Mouse (Mus musculus): ENCODE data around the gene Polr2a.

Gene Polr2a

GRCm38 (mm10) chr11:69758478-69758970 is at the start of gene Polr2a:
TSS of gene Polr2a (minus strand) at chr11:69758637.
- in situ Hi-C loops (cut with MboI, MseI), result no loop called here

GRCm38 (mm10) chr11:69807641-69808040 is 49.2 kb upstream of the Polr2a start:
- in situ Hi-C loops (cut with MboI, MseI), result no loop called here

GRCm38 (mm10) chr11:69806378-69806777 is 47.9 kb upstream of the Polr2a start:
- in situ Hi-C loops (cut with MboI, MseI), result no loop called here

- in situ Hi-C loops (cut with MboI, MseI), result loop anchor here (5.0 kb wide), 1 partner anchor 38 kb away; the partner anchor contains the start of gene Zbtb4
Observed at GRCm38 (mm10) chr11:69804972-69805909, 46.8 kb upstream of the Polr2a start, which contains the start of gene Tmem102. TSS of gene Tmem102 (minus strand) at chr11:69805624.

- in situ Hi-C loops (cut with MboI, MseI), result loop anchor here (5.0 kb wide), 1 partner anchor 37 kb away; the partner anchor contains the start of gene Zbtb4
Observed at GRCm38 (mm10) chr11:69804652-69804940, 46.2 kb upstream of the Polr2a start.

GRCm38 (mm10) chr11:69803786-69804651 is 45.6 kb upstream of the Polr2a start:
- in situ Hi-C loops (cut with MboI, MseI), result loop anchor here (5.0 kb wide), 1 partner anchor 37 kb away; the partner anchor contains the start of gene Zbtb4

GRCm38 (mm10) chr11:69803328-69803727 is 44.9 kb upstream of the Polr2a start:
- in situ Hi-C loops (cut with MboI, MseI), result loop anchor here (5.0 kb wide), 1 partner anchor 36 kb away; the partner anchor contains the start of gene Zbtb4

GRCm38 (mm10) chr11:69802648-69803105 is 44.2 kb upstream of the Polr2a start:
- in situ Hi-C loops (cut with MboI, MseI), result loop anchor here (5.0 kb wide), 1 partner anchor 35 kb away; the partner anchor contains the start of gene Zbtb4

- in situ Hi-C loops (cut with MboI, MseI), result loop anchor here (5.0 kb wide), 1 partner anchor 34 kb away; the partner anchor contains the start of gene Zbtb4
Observed at GRCm38 (mm10) chr11:69801379-69801977, 43.0 kb upstream of the Polr2a start, which contains the start of gene Fgf11. TSS of gene Fgf11 (minus strand) at chr11:69801857.

- in situ Hi-C loops (cut with MboI, MseI), result loop anchor here (5.0 kb wide), 1 partner anchor 33 kb away; the partner anchor contains the start of gene Zbtb4
Observed at GRCm38 (mm10) chr11:69800392-69801197, 42.2 kb upstream of the Polr2a start.

- in situ Hi-C loops (cut with MboI, MseI), result loop anchor here (5.0 kb wide), 1 partner anchor 33 kb away; the partner anchor contains the start of gene Zbtb4
Observed at GRCm38 (mm10) chr11:69800138-69800391, 41.6 kb upstream of the Polr2a start.

GRCm38 (mm10) chr11:69799394-69800137 is 41.1 kb upstream of the Polr2a start:
- in situ Hi-C loops (cut with MboI, MseI), result loop anchor here (5.0 to 25.0 kb wide), 2 partner anchors 32 to 1612 kb away; partner anchors contain the start of gene Zbtb4

GRCm38 (mm10) chr11:69797924-69798323 is 39.5 kb upstream of the Polr2a start:
- in situ Hi-C loops (cut with MboI, MseI), result loop anchor here (25.0 kb wide), 1 partner anchor 1611 kb away; no protein-coding TSS in a partner anchor

GRCm38 (mm10) chr11:69795983-69796435 is 37.6 kb upstream of the Polr2a start:
- in situ Hi-C loops (cut with MboI, MseI), result loop anchor here (25.0 kb wide), 1 partner anchor 1609 kb away; no protein-coding TSS in a partner anchor

GRCm38 (mm10) chr11:69795168-69795982 is 36.9 kb upstream of the Polr2a start, which contains the start of gene Chrnb1:
TSS of gene Chrnb1 (minus strand) at chr11:69795943.
- in situ Hi-C loops (cut with MboI, MseI), result loop anchor here (25.0 kb wide), 1 partner anchor 1608 kb away; no protein-coding TSS in a partner anchor

GRCm38 (mm10) chr11:69793429-69793828 is 35.0 kb upstream of the Polr2a start:
- in situ Hi-C loops (cut with MboI, MseI), result loop anchor here (25.0 kb wide), 1 partner anchor 1606 kb away; no protein-coding TSS in a partner anchor

- in situ Hi-C loops (cut with MboI, MseI), result loop anchor here (25.0 kb wide), 1 partner anchor 1604 kb away; no protein-coding TSS in a partner anchor
Observed at GRCm38 (mm10) chr11:69791420-69791819, 33.0 kb upstream of the Polr2a start.

GRCm38 (mm10) chr11:69789431-69789830 is 31.0 kb upstream of the Polr2a start:
- in situ Hi-C loops (cut with MboI, MseI), result loop anchor here (25.0 kb wide), 1 partner anchor 1602 kb away; no protein-coding TSS in a partner anchor

Measured in regulatory T cell (primary cell).